Mouse (Mus musculus): ENCODE data around the gene Plekhm1.

DNA sequence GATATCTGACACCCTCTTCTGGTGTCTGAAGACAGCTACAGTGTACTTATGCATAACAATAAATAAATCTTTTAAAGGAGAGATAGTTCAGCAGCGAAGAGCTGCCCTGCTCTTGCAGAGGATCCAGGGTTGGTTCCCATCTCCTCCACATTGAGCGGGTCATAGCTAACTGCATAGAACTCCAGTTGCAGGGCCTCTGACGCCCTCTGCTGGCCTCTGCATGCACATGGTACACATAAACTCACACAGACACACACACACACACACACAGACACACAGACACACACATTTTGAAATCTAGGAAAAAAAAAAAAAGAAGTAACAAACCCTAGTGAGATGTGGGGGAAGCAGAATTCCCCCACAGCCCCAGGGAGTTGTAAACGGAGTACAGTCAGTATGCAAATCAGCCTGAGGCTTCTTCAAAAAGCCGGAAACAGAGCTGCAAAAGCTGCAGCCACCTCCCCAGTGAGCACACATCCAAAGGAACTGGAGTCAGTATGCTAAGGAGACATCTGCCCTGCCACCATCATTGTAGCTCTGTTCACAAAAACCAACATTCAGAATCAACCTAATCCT, 60.2 kb downstream of the Plekhm1 start:
- 0 out of 2 replicates have a peak, but pooled peaks have one; percentile 10 for TF ChIP-seq CTCF (IDR thresholded peaks at IDR 0.05; ENCODE audit: low read depth)
- TF ChIP-seq EP300 (IDR thresholded peaks at IDR 0.05; ENCODE audit: low read depth): no peak

Data from liver, postnatal 0 days (tissue).